Mouse (Mus musculus): ENCODE measurements at regions not wholly inside any gene's neighbourhood (a gene's known extent, or its start where the extent isn't known, plus 50 kb on each side); places are given as distances from the start of the nearest gene placed in this dataset.
A peak's percentile ranks its signal among the peaks of the same experiment; 100 is the strongest.

DNA sequence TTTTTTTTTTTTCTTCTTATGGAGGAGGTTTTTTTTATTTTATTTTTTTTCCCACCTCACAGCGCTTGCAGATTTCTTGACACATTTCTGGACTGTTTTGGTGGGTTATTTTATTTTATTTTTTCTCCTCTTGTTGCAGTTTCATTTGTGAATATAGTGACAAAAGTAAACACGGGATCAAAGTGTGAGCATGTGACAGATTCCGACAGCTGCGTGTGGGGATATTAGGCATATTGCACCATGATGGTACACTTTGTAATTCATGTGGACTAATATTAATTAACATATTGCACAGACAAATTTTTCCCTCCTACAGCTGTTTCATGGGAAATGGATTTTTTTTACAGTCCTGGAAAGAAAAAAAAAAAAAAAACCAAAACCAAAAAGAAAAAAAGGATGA, 483.2 kb upstream of the Tenm3 start:
- Histone ChIP-seq H3K4me3 (replicated peaks; ENCODE audit: low read length) (no peak overlapping the region), H3K27me3 (ENCODE audit: control insufficient read depth, insufficient read depth, low read length) (no peaks in the 10 kb centered on the region), H3K4me2 (replicated peaks; ENCODE audit: low read depth, low read length, severe bottlenecking) (peak overlapping the region; percentile 39), H3K36me3 (ENCODE audit: control insufficient read depth, insufficient read depth, low read length) (no peaks in the 10 kb centered on the region), H3K9ac (ENCODE audit: low read depth, low read length, severe bottlenecking) (no peak overlapping the region), H3K27ac (replicated peaks; ENCODE audit: low read depth, low read length) (no peak overlapping the region), H3K9me3 (ENCODE audit: control insufficient read depth, low read length) (no peaks in the 10 kb centered on the region), H3K4me1 (ENCODE audit: control insufficient read depth, insufficient read depth, low read length) (no peaks in the 10 kb centered on the region)
- ATAC-seq (ENCODE audit: low FRiP score, low read depth): no peak
- TF ChIP-seq POLR2A (IDR thresholded peaks at IDR 0.05; ENCODE audit: borderline replicate concordance, extremely low read depth, insufficient read depth, insufficient read length): no peak
- 71% methylated on average over 4 of the region's 4 CpGs for WGBS
- DNase-seq (ENCODE audit: low spot score): no peak

DNA sequence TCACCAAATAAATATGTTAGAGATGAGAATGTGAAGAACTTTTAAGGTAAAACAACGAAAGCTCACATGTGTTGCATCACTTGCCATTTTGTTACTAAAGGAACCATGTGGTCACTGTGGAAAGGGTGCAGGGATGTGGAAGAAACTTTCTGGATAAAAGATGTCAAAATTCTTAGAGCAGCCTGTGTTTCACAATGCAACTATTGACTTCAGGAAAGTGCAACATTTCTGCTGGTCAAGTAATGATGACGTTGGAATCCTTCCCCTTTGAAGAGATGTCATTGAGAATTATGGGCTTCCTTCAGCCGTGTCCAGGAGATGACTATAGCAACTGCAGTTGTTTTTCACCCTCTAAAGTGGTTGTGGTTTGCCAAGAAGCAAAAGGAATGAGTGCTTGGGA, 477.7 kb upstream of the Tenm3 start:
- Histone ChIP-seq H3K27me3 (ENCODE audit: control insufficient read depth, insufficient read depth, low read length) (no peaks in the 10 kb centered on the region), H3K9me3 (ENCODE audit: control insufficient read depth, low read length) (no peaks in the 10 kb centered on the region), H3K4me1 (ENCODE audit: control insufficient read depth, insufficient read depth, low read length) (no peaks in the 10 kb centered on the region), H3K27ac (replicated peaks; ENCODE audit: low read depth, low read length) (no peak overlapping the region), H3K36me3 (ENCODE audit: control insufficient read depth, insufficient read depth, low read length) (no peaks in the 10 kb centered on the region), H3K4me2 (replicated peaks; ENCODE audit: low read depth, low read length, severe bottlenecking) (no peak overlapping the region), H3K9ac (ENCODE audit: low read depth, low read length, severe bottlenecking) (no peak overlapping the region), H3K4me3 (replicated peaks; ENCODE audit: low read length) (no peak overlapping the region)
- no peak for ATAC-seq (ENCODE audit: low FRiP score, low read depth)
- 55% methylated on average over 3 of the region's 3 CpGs for WGBS
- no peak for TF ChIP-seq POLR2A (IDR thresholded peaks at IDR 0.05; ENCODE audit: borderline replicate concordance, extremely low read depth, insufficient read depth, insufficient read length)
- no peak for DNase-seq (ENCODE audit: low spot score)

DNA sequence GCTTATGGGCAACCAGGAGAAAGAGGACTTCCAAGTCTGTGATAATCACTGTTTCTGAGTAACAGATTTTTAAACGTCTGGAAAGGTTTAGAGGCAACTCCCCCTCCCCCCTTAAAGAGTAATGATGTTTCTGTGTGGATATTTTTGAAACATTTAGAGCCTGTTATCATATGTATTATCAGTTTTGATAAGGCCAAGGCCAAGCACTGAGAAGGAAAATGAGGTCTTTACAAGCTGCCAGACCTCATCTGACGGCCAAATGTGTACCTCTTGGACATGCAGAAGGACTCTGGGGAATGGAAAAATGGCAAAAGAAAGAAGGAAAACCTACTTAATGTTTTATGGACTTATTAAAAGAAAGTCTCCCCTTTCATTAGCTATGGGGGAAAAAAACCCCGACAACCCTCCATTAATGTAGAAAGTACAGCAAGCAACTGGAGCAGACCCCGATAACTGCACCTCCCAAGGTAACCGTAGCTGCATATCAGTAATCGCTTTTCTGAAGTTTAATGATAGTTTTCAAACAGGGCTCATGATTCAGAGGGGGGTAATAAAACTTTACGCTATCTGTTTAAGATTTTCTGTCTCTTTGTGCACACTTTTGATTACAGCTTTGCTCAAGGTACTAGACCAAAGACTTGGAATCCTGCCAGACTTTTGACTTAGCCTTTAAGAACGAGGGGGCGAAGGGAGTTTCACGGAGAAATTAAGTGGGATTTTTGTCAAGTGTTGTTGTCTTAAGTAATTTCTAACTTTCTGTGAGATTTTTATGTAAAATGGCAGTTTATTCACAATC, 469.9 kb upstream of the Tenm3 start:
- no peaks in the 10 kb centered on the region for H3K9me3 ChIP-seq (ENCODE audit: control insufficient read depth, low read length)
- DNase-seq (ENCODE audit: low spot score): peak; percentile 78
- no peak for TF ChIP-seq POLR2A (IDR thresholded peaks at IDR 0.05; ENCODE audit: borderline replicate concordance, extremely low read depth, insufficient read depth, insufficient read length)
- peaks cover 12% of the 10 kb centered on the region for H3K4me1 ChIP-seq (ENCODE audit: control insufficient read depth, insufficient read depth, low read length)
- no peaks in the 10 kb centered on the region for H3K27me3 ChIP-seq (ENCODE audit: control insufficient read depth, insufficient read depth, low read length)
- peak overlapping the region; percentile 40 for H3K4me2 ChIP-seq (replicated peaks; ENCODE audit: low read depth, low read length, severe bottlenecking)
- ATAC-seq (ENCODE audit: low FRiP score, low read depth): peak; percentile 85
- no peaks in the 10 kb centered on the region for H3K36me3 ChIP-seq (ENCODE audit: control insufficient read depth, insufficient read depth, low read length)
- H3K9ac ChIP-seq (ENCODE audit: low read depth, low read length, severe bottlenecking): no peak overlapping the region
- 11% methylated on average over 10 of the region's 10 CpGs for WGBS
- H3K4me3 ChIP-seq (replicated peaks; ENCODE audit: low read length): no peak overlapping the region
- H3K27ac ChIP-seq (replicated peaks; ENCODE audit: low read depth, low read length): no peak overlapping the region

DNA sequence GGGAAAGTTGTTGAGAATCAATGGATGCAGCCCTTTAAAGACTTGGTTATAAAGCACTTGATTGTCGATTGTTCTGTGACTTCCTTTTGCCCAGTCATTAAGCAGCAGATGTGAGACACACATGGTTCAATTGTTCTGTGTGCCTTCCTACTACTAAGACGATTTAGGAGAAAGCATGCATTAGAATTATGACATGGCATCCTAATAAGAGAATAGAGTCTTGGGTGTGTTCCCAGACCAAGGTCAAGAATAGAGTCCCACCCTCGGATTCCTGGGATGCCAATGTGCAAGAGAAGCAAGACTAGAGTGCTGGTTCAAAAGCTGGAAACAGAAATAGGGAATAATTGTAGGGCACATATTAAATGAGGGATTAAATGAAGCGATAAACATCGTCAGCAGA, 469.1 kb upstream of the Tenm3 start:
- ATAC-seq (ENCODE audit: low FRiP score, low read depth) (no peak), DNase-seq (ENCODE audit: low spot score) (peak; percentile 16)
- Histone ChIP-seq H3K9me3 (ENCODE audit: control insufficient read depth, low read length) (no peaks in the 10 kb centered on the region), H3K4me2 (replicated peaks; ENCODE audit: low read depth, low read length, severe bottlenecking) (no peak overlapping the region), H3K27me3 (ENCODE audit: control insufficient read depth, insufficient read depth, low read length) (no peaks in the 10 kb centered on the region), H3K36me3 (ENCODE audit: control insufficient read depth, insufficient read depth, low read length) (no peaks in the 10 kb centered on the region), H3K4me1 (ENCODE audit: control insufficient read depth, insufficient read depth, low read length) (peaks cover 12% of the 10 kb centered on the region), H3K27ac (replicated peaks; ENCODE audit: low read depth, low read length) (no peak overlapping the region), H3K4me3 (replicated peaks; ENCODE audit: low read length) (no peak overlapping the region), H3K9ac (ENCODE audit: low read depth, low read length, severe bottlenecking) (no peak overlapping the region)
- TF ChIP-seq POLR2A (IDR thresholded peaks at IDR 0.05; ENCODE audit: borderline replicate concordance, extremely low read depth, insufficient read depth, insufficient read length): no peak
- WGBS: 37% methylated on average over 5 of the region's 5 CpGs

DNA sequence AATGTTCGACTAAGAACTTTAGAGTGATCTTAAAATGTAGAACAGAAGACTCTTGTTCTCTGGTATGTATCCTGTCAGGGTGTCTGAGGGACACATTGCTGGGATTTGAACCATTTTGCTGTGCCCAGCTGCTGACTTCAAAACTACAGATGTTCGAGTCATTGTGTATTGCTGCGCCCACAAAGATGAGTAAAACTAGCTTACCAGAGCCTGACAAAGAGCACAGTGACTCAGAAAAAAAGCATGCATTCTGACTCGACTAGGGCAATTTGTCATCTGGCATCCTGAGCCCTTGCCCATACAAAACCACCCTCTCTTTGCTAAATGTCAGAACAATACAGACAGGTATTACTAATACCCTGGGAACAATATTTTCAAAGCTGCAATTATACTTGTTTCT, 438.6 kb upstream of the Tenm3 start:
- H3K4me2 ChIP-seq (replicated peaks; ENCODE audit: low read depth, low read length, severe bottlenecking): no peak overlapping the region
- no peak overlapping the region for H3K4me3 ChIP-seq (replicated peaks; ENCODE audit: low read length)
- no peak for TF ChIP-seq POLR2A (IDR thresholded peaks at IDR 0.05; ENCODE audit: borderline replicate concordance, extremely low read depth, insufficient read depth, insufficient read length)
- no peak overlapping the region for H3K9ac ChIP-seq (ENCODE audit: low read depth, low read length, severe bottlenecking)
- no peaks in the 10 kb centered on the region for H3K36me3 ChIP-seq (ENCODE audit: control insufficient read depth, insufficient read depth, low read length)
- WGBS: 55% methylated on average over 4 of the region's 4 CpGs
- no peaks in the 10 kb centered on the region for H3K9me3 ChIP-seq (ENCODE audit: control insufficient read depth, low read length)
- H3K27me3 ChIP-seq (ENCODE audit: control insufficient read depth, insufficient read depth, low read length): no peaks in the 10 kb centered on the region
- no peaks in the 10 kb centered on the region for H3K4me1 ChIP-seq (ENCODE audit: control insufficient read depth, insufficient read depth, low read length)
- DNase-seq (ENCODE audit: low spot score) (no peak), ATAC-seq (ENCODE audit: low FRiP score, low read depth) (no peak)
- H3K27ac ChIP-seq (replicated peaks; ENCODE audit: low read depth, low read length): no peak overlapping the region

All from limb, embryonic 14.5 days (tissue).